In genomic region chr7:88230756-88231522, GRCm38 (mm10) we compare ENCODE assay signal across 19 mouse cellular contexts. TPM values are rescaled to one million over a fixed set of nuclear protein-coding genes. Genes with fewer than 3 reads are reported as not detected.
DNase-seq lines count a peak whose midpoint lies in the region; TF ChIP-seq lines count a peak whose summit lies in the region.
"Had no signal": no experiment of that assay in that cellular context is flagged by ENCODE, and none has a peak within 500 bp of the region (broad histone marks: within the 10 kb centered on the region; RNA-seq: fewer than 3 reads in every experiment).

No protein-coding gene starts in this region.

- peak; percentile 20; the same call in 1 of the 2 replicates for TF ChIP-seq EP300 in CH12.LX (IDR thresholded peaks at IDR 0.05; ENCODE audit: low read length)

- in situ Hi-C loops in CH12.LX (cut with MboI; ENCODE audit: low pct_ligation_motif_present, low pct_unique_long_range_greater_than_20kb, low sequenced_read_pairs), result no loop called here

- H3K4me3 ChIP-seq in CH12.LX (replicated peaks in 1 of 3; ENCODE audit: low read depth in 2 of 3, low read length in 2 of 3, poor library complexity in 1 of 3), result no peak overlapping the region
- no peak overlapping the region for H3K4me3 ChIP-seq in macrophage (ENCODE audit: inconsistent target)
- H3K4me3 ChIP-seq in layer of hippocampus, adult 2 months, result no peak overlapping the region
- H3K4me3 ChIP-seq: embryonic facial prominence, embryonic 13.5 days; forebrain, embryonic 12.5 days; heart, adult 2 months; heart, embryonic 15.5 days; hindbrain, embryonic 13.5 days had no signal

- H3K9ac ChIP-seq in CH12.LX (ENCODE audit: insufficient read depth, low read depth), result no peak overlapping the region
- H3K9ac ChIP-seq: embryonic facial prominence, embryonic 13.5 days; forebrain, embryonic 12.5 days; heart, embryonic 15.5 days; hindbrain, embryonic 13.5 days had no signal

- no peak overlapping the region; the same call in 1 of the 2 replicates for H3K27ac ChIP-seq in CH12.LX (ENCODE audit: insufficient read depth, low read depth)
- H3K27ac ChIP-seq in macrophage, result peak overlapping the region; percentile 34
- no peak overlapping the region for H3K27ac ChIP-seq in layer of hippocampus, adult 2 months
- H3K27ac ChIP-seq: embryonic facial prominence, embryonic 13.5 days; forebrain, embryonic 12.5 days; heart, adult 2 months; heart, embryonic 15.5 days; hindbrain, embryonic 13.5 days; hindbrain, postnatal 0 days had no signal

- H3K79me2 ChIP-seq in CH12.LX (replicated peaks; ENCODE audit: control insufficient read depth, extremely low read depth, insufficient read depth, poor library complexity, severe bottlenecking), result no peaks in the 10 kb centered on the region
- H3K79me2 ChIP-seq in macrophage (ENCODE audit: inconsistent target), result no peaks in the 10 kb centered on the region

- dilution Hi-C loops in CH12.LX (cut with MboI; ENCODE audit: extremely low pct_ligation_motif_present, extremely low pct_unique_long_range_greater_than_20kb, low sequenced_read_pairs), result no loop called here

- no peak for TF ChIP-seq RAD21 in CH12.LX (IDR thresholded peaks at IDR 0.05; ENCODE audit: low read depth, low read length)

- H3K36me3 ChIP-seq in CH12.LX (replicated peaks in 1 of 2; ENCODE audit: control insufficient read depth in 1 of 2, insufficient read depth in 1 of 2, low read length in 1 of 2) (no peaks in the 10 kb centered on the region), macrophage (ENCODE audit: inconsistent target) (no peaks in the 10 kb centered on the region)
- no peaks in the 10 kb centered on the region for H3K36me3 ChIP-seq in splenic B cell, adult 2 months (ENCODE audit: control insufficient read depth, insufficient read depth, low read length, poor library complexity, severe bottlenecking)
- H3K36me3 ChIP-seq: embryonic facial prominence, embryonic 13.5 days; forebrain, embryonic 12.5 days; heart, embryonic 15.5 days; hindbrain, embryonic 13.5 days had no signal

- no peaks in the 10 kb centered on the region for H3K9me3 ChIP-seq in CH12.LX (replicated peaks; ENCODE audit: low read length)
- H3K9me3 ChIP-seq: embryonic facial prominence, embryonic 13.5 days; forebrain, embryonic 12.5 days; heart, embryonic 15.5 days; hindbrain, embryonic 13.5 days had no signal

- WGBS in macrophage (ENCODE audit: missing documents), result 28% methylated on average over 7 of the region's 7 CpGs

- peaks cover 7 to 38% of the 10 kb centered on the region in 2 experiments; a peak in 3 of 4 replicates for H3K4me1 ChIP-seq in CH12.LX (ENCODE audit: control insufficient read depth in 1 of 2, insufficient read depth in 2 of 2)
- H3K4me1 ChIP-seq: embryonic facial prominence, embryonic 13.5 days; forebrain, embryonic 12.5 days; heart, embryonic 15.5 days; hindbrain, embryonic 13.5 days had no signal

- TF ChIP-seq POLR2A in CH12.LX (IDR thresholded peaks at IDR 0.05; ENCODE audit: low read depth, low read length), result no peak

- TF ChIP-seq CTCF in CH12.LX (conservative IDR thresholded peaks at IDR 0.05 in 1 of 2, IDR thresholded peaks at IDR 0.05 in 1 of 2; ENCODE audit: low read depth in 2 of 2, low read length in 2 of 2), result no peak
- TF ChIP-seq CTCF in layer of hippocampus, adult 2 months (conservative IDR thresholded peaks at IDR 0.05), result no peak

- H3K4me2 ChIP-seq in CH12.LX (ENCODE audit: insufficient read depth, low read depth, poor library complexity, severe bottlenecking), result peak overlapping the region; percentile 56; the same call in 1 of the 2 replicates
- H3K4me2 ChIP-seq: embryonic facial prominence, embryonic 13.5 days; forebrain, embryonic 12.5 days; heart, embryonic 11.5 days; heart, embryonic 15.5 days; hindbrain, embryonic 13.5 days had no signal

- DNase-seq in A20 (ENCODE audit: low read depth, low spot score), result peak; percentile 28
- no peak for DNase-seq in CH12.LX (ENCODE audit: extremely low read depth)
- peak; percentile 52 for DNase-seq in splenic B cell, adult 2 months (ENCODE audit: low read depth, low spot score)
- DNase-seq in layer of hippocampus, adult 2 months (ENCODE audit: low spot score in 2 of 2), result no peak
- DNase-seq in urinary bladder, postnatal 36 days (ENCODE audit: low spot score in 2 of 2), result no peak
- DNase-seq: adrenal gland, postnatal 25 days; cerebellum, adult 11 months; cerebellum, adult 9-10 months; cerebellum, postnatal 25 days; gastrocnemius, postnatal 10 days; heart, adult 2 months; heart, postnatal 14 days had no signal

- H3K27me3 ChIP-seq in CH12.LX (replicated peaks), result no peaks in the 10 kb centered on the region
- H3K27me3 ChIP-seq in splenic B cell, adult 2 months (ENCODE audit: control insufficient read depth, insufficient read depth, low read length, poor library complexity, severe bottlenecking), result no peaks in the 10 kb centered on the region
- H3K27me3 ChIP-seq: embryonic facial prominence, embryonic 13.5 days; forebrain, embryonic 12.5 days; heart, embryonic 15.5 days; hindbrain, embryonic 13.5 days had no signal

TF ChIP-seq in CH12.LX, 34 proteins besides CTCF, POLR2A, EP300 and RAD21:
- TF ChIP-seq E2F4 (IDR thresholded peaks at IDR 0.05; ENCODE audit: insufficient replicate concordance, low read depth, low read length) (no peak), ZNF384 (IDR thresholded peaks at IDR 0.05; ENCODE audit: low read depth, low read length) (no peak), ETS1 (conservative IDR thresholded peaks at IDR 0.05; ENCODE audit: low read depth, low read length) (no peak), MXI1 (IDR thresholded peaks at IDR 0.05; ENCODE audit: low read depth, low read length) (no peak), NRF1 (IDR thresholded peaks at IDR 0.05; ENCODE audit: low read depth, low read length) (no peak), BHLHE40 (IDR thresholded peaks at IDR 0.05; ENCODE audit: low read depth, low read length) (peak; percentile 76), MAFK (IDR thresholded peaks at IDR 0.05; ENCODE audit: insufficient replicate concordance, low read length) (no peak), MEF2A (IDR thresholded peaks at IDR 0.05; ENCODE audit: borderline replicate concordance, low read depth, low read length) (no peak), POLR2AphosphoS2 (IDR thresholded peaks at IDR 0.05; ENCODE audit: low read depth, low read length) (no peak), IRF4 (IDR thresholded peaks at IDR 0.05; ENCODE audit: low read depth, low read length) (peak; percentile 62; the same call in 1 of the 2 replicates), JUN (IDR thresholded peaks at IDR 0.05; ENCODE audit: insufficient read depth, low read depth, low read length) (peak; percentile 21; the same call in 1 of the 2 replicates), UBTF (IDR thresholded peaks at IDR 0.05; ENCODE audit: low read depth, low read length) (no peak), JUND (conservative IDR thresholded peaks at IDR 0.05; ENCODE audit: low read depth, low read length) (peak; percentile 71), TBP (conservative IDR thresholded peaks at IDR 0.05; ENCODE audit: low read depth, low read length) (no peak), USF1 (IDR thresholded peaks at IDR 0.05; ENCODE audit: low read depth, low read length) (no peak), RCOR1 (conservative IDR thresholded peaks at IDR 0.05; ENCODE audit: low read depth, low read length) (no peak)

RNA-seq across cellular contexts. Expression of gene Ctsc, which starts 46.9 kb away (rescaled TPM):
- total RNA-seq in CH12.LX (2012; rRNA removed), result 84.8 and 119 TPM in 2 replicates
- 261 and 286 TPM in 2 replicates for total RNA-seq in CH12.LX (2014; rRNA removed)
- polyA plus RNA-seq in CH12.LX (2012; ENCODE audit: insufficient read length, low read depth), result 191 and 207 TPM in 2 replicates
- 1,000 to 10,000 TPM in 15 of 26 experiments, 100 to 1,000 TPM in 11; 204 to 3,293 (median 1,443) TPM for total RNA-seq in macrophage (2018; cell fraction: chromatin; rRNA removed)
- total RNA-seq in macrophage (2018; cell fraction: cytosol; rRNA removed), result 100 to 1,000 TPM; 176 to 809 (median 573) TPM
- total RNA-seq in macrophage (2018; cell fraction: nucleus; rRNA removed), result 1,000 to 10,000 TPM in 19 of 26 experiments, 100 to 1,000 TPM in 7; 337 to 2,941 (median 1,455) TPM
- 237 to 366 TPM (median 330 TPM) in 3 replicates for polyA plus RNA-seq in macrophage (2018)
- 10 to 100 TPM; 13.2 to 15.3 TPM for total RNA-seq in layer of hippocampus, adult 2 months (2021)

Comparison
In these comparisons a context has a peak if more than half of its experiments do, and no peak if none do; other contexts are left out.
1. DNase-seq: peak in A20 (single experiment) and splenic B cell, adult 2 months (single experiment); none in CH12.LX (single experiment), layer of hippocampus, adult 2 months (0 of 2) and urinary bladder, postnatal 36 days (0 of 2).
2. RNA of gene Ctsc, which starts 46.9 kb away (total RNA-seq): 84.8 to 286 TPM in CH12.LX; 13.2 to 15.3 TPM in layer of hippocampus, adult 2 months; every median in the first group is over 4 times any median in the second.